Mouse (Mus musculus) left cerebral cortex, postnatal 10 days (tissue): ENCODE data around the gene Myo9a. TPM values are rescaled to one million over a fixed set of nuclear protein-coding genes. Genes with fewer than 3 reads are reported as not detected.

Experiments
- DNase-seq, 2 experiments: peaks; one replicate each; pipeline ENCODE4 v3.0.0; 2021 to 2022; ENCODE audit warnings: low spot score in 2 of 2, mixed read lengths in 1 of 2; ENCODE audit errors: extremely low spot score in 1 of 2
- intact Hi-C: fragments of 180-260 bp; cut with DNase I; formaldehyde crosslinking; loops from one replicate; pipeline ENCODE4 v1.15.1; 2025
- total RNA-seq, 2 experiments: library from RNA; stranded (reverse); gene quantifications; 2 replicates each; pipeline ENCODE4 v1.2.3; 2021

Gene Myo9a
- total RNA-seq, 2 experiments from 2014 or later: 71.7 to 75.9 TPM

GRCm38 (mm10) chr9:59964367-59964766, 213.7 kb downstream of the Myo9a start:
- peak; percentile 22 to 48 for DNase-seq

GRCm38 (mm10) chr9:59965046-59965445, 214.3 kb downstream of the Myo9a start:
- intact Hi-C loops: loop anchor here (10.0 kb wide), 1 partner anchor 240 kb away; no protein-coding TSS in a partner anchor
- no peak for DNase-seq

More at GRCm38 (mm10) chr9:59964367-59964766, 213.7 kb downstream of the Myo9a start:
- intact Hi-C loops: loop anchor here (5.0 to 10.0 kb wide), 2 partner anchors 240 to 273 kb away; no protein-coding TSS in a partner anchor

GRCm38 (mm10) chr9:59969383-59969782, 218.7 kb downstream of the Myo9a start:
- DNase-seq: peak; percentile 69 to 71
- intact Hi-C loops: loop anchor here (10.0 kb wide), 1 partner anchor 245 kb away; no protein-coding TSS in a partner anchor

- peak in 1 of 2 experiments; percentile 71 for DNase-seq
These were observed 220.6 kb downstream of the Myo9a start for GRCm38 (mm10) chr9:59971263-59971662.

More at GRCm38 (mm10) chr9:59971263-59971662, 220.6 kb downstream of the Myo9a start:
- intact Hi-C loops: no loop called here

Other genes starting within 250 kb of the Myo9a start
- 10 to 100 TPM; 33.4 to 34.2 TPM for gene Hexa, start 211.4 kb upstream of the Myo9a start, total RNA-seq
- gene Tmem202, start 211.0 kb upstream of the Myo9a start, total RNA-seq: 1 to 10 TPM; 2.7 to 3.6 TPM
- gene Celf6, start 173.0 kb upstream of the Myo9a start, total RNA-seq: 10 to 100 TPM; 37.5 to 40.1 TPM
- 100 to 1,000 TPM; 210 to 217 TPM for gene Parp6, start 133.6 kb upstream of the Myo9a start, total RNA-seq
- gene Pkm, start 94.5 kb upstream of the Myo9a start, total RNA-seq: 100 to 1,000 TPM; 687 to 749 TPM
- gene Gramd2, start 70.8 kb upstream of the Myo9a start, total RNA-seq: 10 to 100 TPM; 13.3 to 14.6 TPM
- 1 to 10 TPM; 5.0 to 6.3 TPM for gene Senp8, start 186 bp upstream of the Myo9a start, total RNA-seq
- not detected for gene Nr2e3, start 209.8 kb downstream of the Myo9a start, total RNA-seq